Mouse (Mus musculus) liver, embryonic 14.5 days (tissue): ENCODE data around the gene Krtap27-1.

ENCODE experiments used
- CTCF ChIP-seq: IDR thresholded peaks from 2 replicates; pipeline ENCODE4 v1.5.1; 2016; ENCODE audit warnings: antibody characterized with exemption, low read depth, control low read depth
- EP300 ChIP-seq: IDR thresholded peaks from 2 replicates; pipeline ENCODE4 v1.6.1; 2016; ENCODE audit warnings: antibody characterized with exemption, low read depth

DNA sequence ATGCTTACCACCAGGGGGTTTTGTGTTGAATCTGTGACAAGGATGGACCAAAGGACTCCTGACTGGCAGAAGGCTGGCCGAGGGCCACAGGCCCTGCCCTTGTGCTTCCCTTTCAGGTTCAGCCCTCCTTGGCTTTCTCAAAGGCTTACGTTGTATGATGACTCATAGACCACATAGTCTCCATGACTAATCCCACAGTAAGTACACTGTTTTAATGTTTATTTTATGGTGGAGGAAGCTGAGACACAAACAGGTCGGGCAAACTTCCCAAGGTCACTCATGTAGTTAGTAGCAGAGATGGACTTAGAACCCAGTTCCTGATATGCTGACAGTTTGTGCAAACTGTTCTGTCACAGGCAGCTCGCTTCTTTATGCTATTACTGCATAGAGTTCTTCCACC lies 39.3 kb upstream of the Krtap27-1 start:
- no peak for TF ChIP-seq CTCF
- TF ChIP-seq EP300 = no peak
